Mouse (Mus musculus): ENCODE results near the gene Lhx6.

Gene Lhx6

GRCm38 (mm10) chr2:36093301-36093700, 11.9 kb downstream of the Lhx6 start:
- no peak for DNase-seq (ENCODE audit: low spot score)

- DNase-seq (ENCODE audit: low spot score) = no peak
Observed at GRCm38 (mm10) chr2:36092748-36093147, 12.5 kb downstream of the Lhx6 start.

GRCm38 (mm10) chr2:36090853-36091741, 14.1 kb downstream of the Lhx6 start:
- DNase-seq (ENCODE audit: low spot score) = peak; percentile 26

- DNase-seq (ENCODE audit: low spot score) = no peak
Observed at GRCm38 (mm10) chr2:36089190-36089589, 16.0 kb downstream of the Lhx6 start.

- DNase-seq (ENCODE audit: low spot score) = no peak
Observed at GRCm38 (mm10) chr2:36085041-36085440, 20.2 kb downstream of the Lhx6 start.

GRCm38 (mm10) chr2:36082802-36083580, 22.2 kb downstream of the Lhx6 start:
- DNase-seq (ENCODE audit: low spot score) = no peak

- no peak for DNase-seq (ENCODE audit: low spot score)
Observed at GRCm38 (mm10) chr2:36081446-36081845, 23.8 kb downstream of the Lhx6 start.

GRCm38 (mm10) chr2:36077160-36077761, 27.9 kb downstream of the Lhx6 start:
- no peak for DNase-seq (ENCODE audit: low spot score)

GRCm38 (mm10) chr2:36075210-36075609, 30.0 kb downstream of the Lhx6 start:
- DNase-seq (ENCODE audit: low spot score) = no peak

GRCm38 (mm10) chr2:36073781-36074180, 31.4 kb downstream of the Lhx6 start:
- DNase-seq (ENCODE audit: low spot score) = no peak

GRCm38 (mm10) chr2:36071660-36072305, 33.4 kb downstream of the Lhx6 start:
- DNase-seq (ENCODE audit: low spot score) = no peak

GRCm38 (mm10) chr2:36067132-36067531, 38.1 kb downstream of the Lhx6 start:
- no peak for DNase-seq (ENCODE audit: low spot score)

GRCm38 (mm10) chr2:36061409-36061808, 43.8 kb downstream of the Lhx6 start:
- no peak for DNase-seq (ENCODE audit: low spot score)

- DNase-seq (ENCODE audit: low spot score) = no peak
Observed at GRCm38 (mm10) chr2:36056248-36056647, 49.0 kb downstream of the Lhx6 start.

GRCm38 (mm10) chr2:36053249-36053648, 52.0 kb downstream of the Lhx6 start:
- no peak for DNase-seq (ENCODE audit: low spot score)

GRCm38 (mm10) chr2:36049567-36049954, 55.6 kb downstream of the Lhx6 start:
- no peak for DNase-seq (ENCODE audit: low spot score)

GRCm38 (mm10) chr2:36048748-36049566, 56.3 kb downstream of the Lhx6 start, which contains the start of the genes Ndufa8 and Morn5:
Ndufa8 (minus strand) TSS chr2:36049406.
Morn5 (plus strand) TSS chr2:36049458.
- DNase-seq (ENCODE audit: low spot score) = peak; percentile 98

GRCm38 (mm10) chr2:36048164-36048563, 57.0 kb downstream of the Lhx6 start:
- DNase-seq (ENCODE audit: low spot score) = no peak

GRCm38 (mm10) chr2:36040872-36041271, 64.3 kb downstream of the Lhx6 start:
- DNase-seq (ENCODE audit: low spot score) = no peak

- DNase-seq (ENCODE audit: low spot score) = no peak
Observed at GRCm38 (mm10) chr2:36039297-36039985, 65.8 kb downstream of the Lhx6 start.
